Mouse (Mus musculus): ENCODE measurements around the gene Ptpn5.

DNA sequence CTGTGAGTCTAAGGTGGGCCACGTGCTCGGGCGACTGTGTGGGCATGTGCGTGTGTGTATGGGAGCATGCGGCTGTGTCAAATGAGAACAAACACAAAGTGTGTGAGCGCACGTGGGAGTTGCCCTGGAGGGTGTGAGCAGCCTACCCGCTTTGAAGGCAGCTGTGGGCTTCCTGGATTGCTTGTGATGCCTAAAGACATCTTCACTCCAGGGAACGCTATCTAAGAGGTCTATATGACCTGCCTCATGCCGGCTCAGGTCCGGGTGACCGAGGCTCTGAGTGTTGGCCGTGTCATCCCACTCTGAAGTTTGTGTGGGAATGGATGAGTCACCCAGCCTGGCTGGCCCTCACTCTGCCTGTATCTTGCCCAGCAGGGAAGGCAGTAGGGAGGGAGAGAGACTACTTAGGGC is 24.7 kb downstream of the Ptpn5 start:
- TF ChIP-seq POLR2A (IDR thresholded peaks at IDR 0.05; ENCODE audit: extremely low read depth, insufficient read depth, low read length) (no peak), CTCF (IDR thresholded peaks at IDR 0.05; ENCODE audit: low read depth, low read length) (no peak)
